Mouse (Mus musculus) intestine, embryonic 16.5 days (tissue): ENCODE data around the gene Ift57. TPM values are rescaled to one million over a fixed set of nuclear protein-coding genes. Genes with fewer than 3 reads are reported as not detected.

Source experiments
- ATAC-seq: fragments of 200-750 bp; cut with Nextera tagmentation; 2 replicates; pipeline ENCODE4 v1.8.0; 2017; ENCODE audit warnings: moderate TSS enrichment, moderate library complexity
- H3K27ac ChIP-seq: fragments of 300-500 bp; sonication (generic); 2 replicates; pipeline ENCODE4 v1.5.1; 2014; ENCODE audit warnings: mild to moderate bottlenecking, low read length
- H3K27me3 ChIP-seq: fragments of 300-500 bp; sonication (generic); replicated peaks from 2 replicates; pipeline ENCODE4 v1.6.1; 2014; ENCODE audit warnings: low read length, control low read depth, mixed read lengths; ENCODE audit not compliant: control insufficient read depth, insufficient read depth
- H3K36me3 ChIP-seq: fragments of 300-500 bp; sonication (generic); 2 replicates; pipeline ENCODE4 v1.6.1; 2014; ENCODE audit warnings: low read length, control low read depth; ENCODE audit not compliant: control insufficient read depth, insufficient read depth
- H3K4me1 ChIP-seq: fragments of 300-500 bp; sonication (generic); 2 replicates; pipeline ENCODE4 v1.6.1; 2014; ENCODE audit warnings: low read length, control low read depth, mixed read lengths; ENCODE audit not compliant: control insufficient read depth, insufficient read depth
- H3K4me2 ChIP-seq: fragments of 300-500 bp; sonication (generic); 2 replicates; pipeline ENCODE4 v1.6.1; 2014; ENCODE audit warnings: low read depth, low read length, control low read depth
- H3K4me3 ChIP-seq: fragments of 300-500 bp; sonication (generic); 2 replicates; pipeline ENCODE4 v1.5.1; 2014; ENCODE audit warnings: mild to moderate bottlenecking, low read length
- H3K9ac ChIP-seq: fragments of 300-500 bp; sonication (generic); 2 replicates; pipeline ENCODE4 v1.6.1; 2014; ENCODE audit warnings: low read depth, low read length
- H3K9me3 ChIP-seq: fragments of 300-500 bp; sonication (generic); 2 replicates; pipeline ENCODE4 v1.6.1; 2016; ENCODE audit warnings: low read length, control low read depth; ENCODE audit not compliant: control insufficient read depth
- WGBS: fragments of 180-500 bp; shearing (Covaris S2); extraction: QIAGEN DNeasy Blood & Tissue Kit; methylation state at CpG from one replicate; pipeline ENCODE4 v1.1.7; 2014; 5-methylcytosine and 5-hydroxymethylcytosine counted together
- polyA plus RNA-seq: library from polyadenylated mRNA; unstranded; fragments of >200 nt; fragmentation: Nextera tagmentation; extraction: Ambion mirVana; gene quantifications from 2 replicates; pipeline ENCODE4 v1.2.1, GENCODE M21; 2015

Ift57 gene
- polyA plus RNA-seq, 1 experiment from 2014 or later: 11.0 TPM

- no peaks in the 10 kb centered on the region; the same call in 1 of the 2 replicates for H3K4me1 ChIP-seq
- no peak for ATAC-seq
- 32% methylated on average over 5 of the region's 5 CpGs for WGBS
- no peak overlapping the region for H3K9ac ChIP-seq
- no peaks in the 10 kb centered on the region for H3K27me3 ChIP-seq
- H3K27ac ChIP-seq: no peak overlapping the region
- no peaks in the 10 kb centered on the region for H3K9me3 ChIP-seq
- peak overlapping the region; percentile 84 for H3K4me3 ChIP-seq
- H3K36me3 ChIP-seq: no peaks in the 10 kb centered on the region
- peak overlapping the region; percentile 89 for H3K4me2 ChIP-seq
These were observed 788 bp downstream of the Ift57 start for GRCm38 (mm10) chr16:49699821-49700220.

GRCm38 (mm10) chr16:49708074-49708473, 9.0 kb downstream of the Ift57 start:
- 38% methylated on average over 1 of the region's 1 CpGs for WGBS
- Histone ChIP-seq H3K36me3 (no peaks in the 10 kb centered on the region), H3K27me3 (no peaks in the 10 kb centered on the region), H3K9ac (no peak overlapping the region), H3K4me1 (no peaks in the 10 kb centered on the region), H3K4me3 (no peak overlapping the region), H3K4me2 (no peak overlapping the region), H3K27ac (no peak overlapping the region), H3K9me3 (no peaks in the 10 kb centered on the region)
- no peak for ATAC-seq

DNA sequence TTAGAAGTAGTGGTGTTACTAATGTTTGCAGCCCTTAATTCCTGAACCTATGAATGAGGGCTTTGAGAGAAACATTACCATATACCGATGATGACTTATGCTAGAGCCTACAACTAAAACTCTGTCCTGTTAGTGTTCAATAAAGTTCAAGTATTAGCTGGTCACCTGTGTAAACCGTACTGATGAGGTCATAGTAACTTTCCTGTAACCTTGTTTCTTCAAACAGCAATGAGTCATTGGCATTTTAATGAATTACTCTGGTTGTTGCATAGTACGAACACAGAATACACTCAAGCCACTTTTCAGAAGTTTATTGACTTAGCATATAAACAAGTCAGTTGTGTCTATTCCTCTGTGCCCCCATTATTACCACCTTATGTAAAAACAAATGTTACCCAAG, 11.2 kb downstream of the Ift57 start:
- Histone ChIP-seq H3K27me3 (no peaks in the 10 kb centered on the region), H3K9me3 (no peaks in the 10 kb centered on the region), H3K36me3 (no peaks in the 10 kb centered on the region), H3K9ac (no peak overlapping the region), H3K4me2 (no peak overlapping the region), H3K4me3 (no peak overlapping the region), H3K27ac (no peak overlapping the region), H3K4me1 (no peaks in the 10 kb centered on the region)
- no peak for ATAC-seq
- 79% methylated on average over 3 of the region's 3 CpGs for WGBS

DNA sequence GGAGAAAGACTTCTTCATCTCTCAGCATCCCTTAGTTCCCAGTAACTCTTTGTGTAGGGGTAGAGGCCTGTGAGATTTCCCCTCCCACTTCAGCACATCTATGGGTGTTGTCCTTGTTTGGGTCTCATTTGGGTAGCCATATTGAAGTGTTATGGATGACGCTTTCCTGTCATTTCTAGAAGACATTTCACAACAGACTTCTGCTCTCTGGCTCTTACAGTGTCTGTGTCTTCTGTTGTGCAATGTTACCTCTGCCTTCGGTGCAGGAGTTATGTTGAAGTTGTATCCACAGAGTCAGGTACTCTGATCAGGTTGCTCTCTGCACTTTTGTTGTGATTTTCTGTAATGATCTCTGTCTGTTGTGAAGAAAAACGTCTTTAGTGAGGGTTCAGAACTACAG, 14.3 kb downstream of the Ift57 start:
- H3K4me1 ChIP-seq: no peaks in the 10 kb centered on the region
- no peak overlapping the region for H3K27ac ChIP-seq
- WGBS: 83% methylated on average over 3 of the region's 3 CpGs
- no peak overlapping the region for H3K4me3 ChIP-seq
- no peak overlapping the region for H3K9ac ChIP-seq
- no peaks in the 10 kb centered on the region for H3K27me3 ChIP-seq
- no peaks in the 10 kb centered on the region for H3K9me3 ChIP-seq
- no peaks in the 10 kb centered on the region for H3K36me3 ChIP-seq
- H3K4me2 ChIP-seq: no peak overlapping the region
- no peak for ATAC-seq

GRCm38 (mm10) chr16:49720671-49721070, 21.6 kb downstream of the Ift57 start:
- no peaks in the 10 kb centered on the region for H3K9me3 ChIP-seq
- no peak overlapping the region for H3K27ac ChIP-seq
- no peaks in the 10 kb centered on the region for H3K27me3 ChIP-seq
- no peaks in the 10 kb centered on the region for H3K4me1 ChIP-seq
- H3K4me3 ChIP-seq: no peak overlapping the region
- no peak overlapping the region for H3K9ac ChIP-seq
- 82% methylated on average over 2 of the region's 2 CpGs for WGBS
- H3K36me3 ChIP-seq: no peaks in the 10 kb centered on the region
- no peak overlapping the region for H3K4me2 ChIP-seq
- ATAC-seq: no peak

DNA sequence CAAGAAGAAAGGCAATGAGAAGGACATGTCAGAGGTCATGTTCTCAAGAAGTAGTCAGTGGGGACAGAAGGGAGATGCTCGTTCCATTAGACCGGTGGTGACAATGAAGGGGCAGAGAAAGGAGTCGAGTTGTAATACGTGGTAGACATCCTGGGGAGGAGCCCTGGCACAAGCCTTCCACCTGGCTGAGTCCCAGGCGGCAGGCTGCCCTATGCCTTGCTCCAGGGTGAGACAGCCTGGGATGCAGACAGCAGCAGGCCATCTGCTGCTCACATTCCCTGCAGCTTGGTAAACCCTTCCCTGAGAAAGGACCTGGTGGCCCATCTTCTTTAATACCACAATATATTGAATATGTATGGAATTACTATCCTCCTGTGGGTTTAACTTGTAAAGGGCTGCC, 22.6 kb downstream of the Ift57 start:
- no peak overlapping the region for H3K4me2 ChIP-seq
- H3K9me3 ChIP-seq: no peaks in the 10 kb centered on the region
- ATAC-seq: no peak
- no peak overlapping the region for H3K4me3 ChIP-seq
- no peak overlapping the region for H3K9ac ChIP-seq
- no peaks in the 10 kb centered on the region for H3K4me1 ChIP-seq
- no peaks in the 10 kb centered on the region for H3K27me3 ChIP-seq
- H3K27ac ChIP-seq: no peak overlapping the region
- WGBS: 51% methylated on average over 5 of the region's 5 CpGs
- H3K36me3 ChIP-seq: no peaks in the 10 kb centered on the region

DNA sequence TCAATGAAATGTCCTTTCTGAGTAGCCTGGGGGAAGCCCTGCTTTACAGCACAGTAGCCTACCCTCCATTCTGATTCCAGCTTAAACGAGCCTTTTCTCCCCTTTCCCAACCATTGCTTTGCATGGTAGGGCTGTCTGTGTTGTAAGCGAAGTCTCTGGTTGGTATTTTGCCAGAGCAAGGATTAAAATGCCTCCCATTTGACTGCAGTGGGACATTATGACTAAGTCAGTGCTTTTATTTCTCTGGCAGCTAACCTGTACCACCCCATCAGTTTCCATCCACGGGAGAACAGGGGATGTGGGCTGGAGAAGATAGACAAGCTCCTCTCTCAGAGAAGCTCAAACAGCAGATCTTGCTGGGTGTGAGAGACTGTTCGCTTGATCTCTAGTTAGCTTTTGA, 24.2 kb downstream of the Ift57 start:
- H3K27me3 ChIP-seq: no peaks in the 10 kb centered on the region
- H3K36me3 ChIP-seq: no peaks in the 10 kb centered on the region
- no peak overlapping the region for H3K4me3 ChIP-seq
- H3K4me1 ChIP-seq: no peaks in the 10 kb centered on the region
- no peak overlapping the region for H3K4me2 ChIP-seq
- ATAC-seq: no peak
- no peaks in the 10 kb centered on the region for H3K9me3 ChIP-seq
- no peak overlapping the region for H3K9ac ChIP-seq
- H3K27ac ChIP-seq: no peak overlapping the region
- WGBS: 67% methylated on average over 4 of the region's 4 CpGs

- Histone ChIP-seq H3K27ac (no peak overlapping the region), H3K36me3 (no peaks in the 10 kb centered on the region), H3K4me3 (no peak overlapping the region), H3K4me1 (no peaks in the 10 kb centered on the region), H3K4me2 (no peak overlapping the region), H3K9ac (no peak overlapping the region), H3K9me3 (no peaks in the 10 kb centered on the region), H3K27me3 (no peaks in the 10 kb centered on the region)
- ATAC-seq: no peak
- 78% methylated on average over 5 of the region's 5 CpGs for WGBS
These were observed 25.2 kb downstream of the Ift57 start for GRCm38 (mm10) chr16:49724232-49724631.

DNA sequence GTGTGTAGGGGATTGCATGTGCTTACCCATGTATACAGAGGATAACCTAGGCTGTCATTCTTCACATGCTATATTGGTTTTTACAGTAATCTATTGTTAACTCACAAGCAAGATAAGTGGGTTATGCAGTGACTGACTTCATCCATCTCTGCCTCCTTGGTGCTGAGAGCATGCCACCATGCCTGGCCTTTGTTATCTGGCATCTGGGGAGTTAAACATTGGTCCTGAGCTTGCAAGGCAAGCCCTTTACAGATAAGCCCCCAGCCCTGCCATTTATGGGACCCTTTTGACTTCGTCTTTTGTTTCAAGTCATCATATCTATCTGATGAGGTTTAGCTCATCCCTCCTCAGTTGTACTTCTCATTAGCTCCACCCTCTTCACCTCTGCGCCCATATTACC, 25.9 kb downstream of the Ift57 start:
- no peak overlapping the region for H3K4me3 ChIP-seq
- no peaks in the 10 kb centered on the region for H3K36me3 ChIP-seq
- 59% methylated on average over 2 of the region's 2 CpGs for WGBS
- H3K27me3 ChIP-seq: no peaks in the 10 kb centered on the region
- H3K9me3 ChIP-seq: no peaks in the 10 kb centered on the region
- no peak overlapping the region for H3K9ac ChIP-seq
- H3K4me1 ChIP-seq: no peaks in the 10 kb centered on the region
- H3K27ac ChIP-seq: no peak overlapping the region
- no peak overlapping the region for H3K4me2 ChIP-seq
- ATAC-seq: no peak

DNA sequence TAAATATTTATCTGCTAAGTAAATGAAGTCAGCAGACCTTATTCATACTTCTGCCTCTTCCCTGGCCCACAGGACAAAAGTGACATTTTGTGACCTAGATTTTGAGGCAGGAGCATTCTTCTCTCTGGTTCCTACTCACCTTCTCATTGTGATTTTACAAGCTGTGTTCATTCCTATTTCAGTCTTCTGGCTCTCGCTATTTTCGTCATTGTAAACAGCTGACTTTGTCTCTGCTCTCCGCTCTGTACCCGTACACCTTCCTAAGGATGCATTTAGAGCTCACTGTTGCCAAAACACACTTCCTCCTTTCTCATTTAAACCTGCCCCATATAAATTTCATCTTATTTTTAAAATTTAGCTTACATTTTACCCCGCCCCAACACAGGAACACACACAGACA, 26.4 kb downstream of the Ift57 start:
- H3K27me3 ChIP-seq: no peaks in the 10 kb centered on the region
- H3K4me3 ChIP-seq: no peak overlapping the region
- no peak overlapping the region for H3K4me2 ChIP-seq
- H3K27ac ChIP-seq: no peak overlapping the region
- WGBS: 84% methylated on average over 5 of the region's 5 CpGs
- no peak for ATAC-seq
- no peaks in the 10 kb centered on the region for H3K36me3 ChIP-seq
- no peaks in the 10 kb centered on the region for H3K4me1 ChIP-seq
- no peak overlapping the region for H3K9ac ChIP-seq
- no peaks in the 10 kb centered on the region for H3K9me3 ChIP-seq
